Mouse (Mus musculus): ENCODE data around the gene Slc25a11.

DNA sequence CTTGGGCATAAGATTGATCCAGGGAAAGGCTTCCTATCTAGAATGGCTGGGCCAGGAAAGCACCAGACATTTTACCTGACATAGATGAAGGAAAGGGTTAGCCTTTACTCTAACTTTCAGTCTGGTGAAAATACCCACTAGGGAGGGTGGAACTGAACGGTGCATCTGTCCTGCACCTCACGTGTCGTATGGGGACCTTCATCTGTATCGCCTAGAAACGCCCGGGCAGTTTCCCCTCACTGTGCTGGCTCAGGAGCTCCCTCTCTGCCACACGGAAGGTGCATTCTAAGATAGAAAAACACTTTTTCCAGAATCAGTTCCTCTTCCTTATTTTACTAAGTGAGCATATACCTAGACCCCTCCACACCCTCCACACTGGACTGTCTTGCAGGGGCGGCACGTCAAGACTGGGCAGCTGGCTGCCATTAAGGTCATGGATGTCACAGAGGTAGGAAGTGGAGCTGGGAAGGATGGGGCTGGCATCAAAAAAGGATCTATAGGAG, 48.8 kb downstream of the Slc25a11 start:
- no peak for TF ChIP-seq ZNF384 (IDR thresholded peaks at IDR 0.05; ENCODE audit: low read depth, low read length)
- no peak for TF ChIP-seq MAFK (IDR thresholded peaks at IDR 0.05; ENCODE audit: insufficient read depth, low read depth, low read length)
- no peak for TF ChIP-seq CHD2 (IDR thresholded peaks at IDR 0.05; ENCODE audit: low read depth, low read length)
- no peak for TF ChIP-seq ZC3H11A (IDR thresholded peaks at IDR 0.05; ENCODE audit: borderline replicate concordance, low read depth, low read length)
